Mouse (Mus musculus): ENCODE results near the gene Spata33.

DNA sequence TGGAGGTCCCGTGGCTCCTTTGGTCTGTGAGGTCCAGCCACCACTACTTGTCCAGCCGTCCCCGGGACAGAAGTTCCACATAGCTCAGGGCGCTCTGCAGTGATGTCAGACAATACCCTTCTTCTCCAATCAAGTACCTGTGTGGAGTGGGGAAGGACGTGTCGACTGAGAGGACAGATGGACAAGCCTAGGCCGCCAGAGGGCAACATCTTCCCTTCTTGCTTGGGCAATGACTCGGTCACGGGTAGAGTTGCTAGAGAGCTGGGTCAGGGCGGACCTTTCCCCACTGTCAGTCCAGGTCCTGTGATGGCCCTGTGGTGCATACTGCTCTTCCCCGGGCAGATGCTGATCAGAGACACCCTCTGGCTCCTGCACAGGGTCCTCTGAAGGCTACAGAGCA lies 30.4 kb downstream of the Spata33 start:
- TF ChIP-seq CTCF (IDR thresholded peaks at IDR 0.05; ENCODE audit: low read depth, low read length), result peak; percentile 36
- TF ChIP-seq EP300 (IDR thresholded peaks at IDR 0.05; ENCODE audit: insufficient read depth, low read depth, low read length), result no peak
- TF ChIP-seq POLR2A (IDR thresholded peaks at IDR 0.05; ENCODE audit: insufficient read depth, low read length), result no peak

Measured in ES-Bruce4 (cell line).